Mouse (Mus musculus): ENCODE measurements around the gene Rab3c. TPM values are rescaled to one million over a fixed set of nuclear protein-coding genes. Genes with fewer than 3 reads are reported as not detected.

Gene Rab3c
- polyA plus RNA-seq, 1 experiment from 2014 or later = 2.6 TPM

- Histone ChIP-seq H3K9ac (no peak overlapping the region), H3K27ac (no peak overlapping the region), H3K4me1 (no peaks in the 10 kb centered on the region), H3K4me3 (no peak overlapping the region), H3K36me3 (no peaks in the 10 kb centered on the region), H3K9me3 (0 out of 2 replicates have a peak, but pooled peaks cover 2% of the 10 kb centered on the region), H3K27me3 (no peaks in the 10 kb centered on the region), H3K4me2 (no peak overlapping the region)
- no peak for ATAC-seq (ENCODE audit: insufficient number of reproducible peaks, insufficient read depth, low FRiP score, low TSS enrichment, low read depth)
- 45% methylated on average over 4 of the region's 4 CpGs for WGBS
Measured at GRCm38 (mm10) chr13:110184963-110185685, 95.7 kb downstream of the Rab3c start.

- Histone ChIP-seq H3K4me2 (no peak overlapping the region), H3K4me3 (no peak overlapping the region), H3K4me1 (no peaks in the 10 kb centered on the region), H3K9ac (no peak overlapping the region), H3K9me3 (no peaks in the 10 kb centered on the region), H3K27me3 (no peaks in the 10 kb centered on the region), H3K36me3 (no peaks in the 10 kb centered on the region), H3K27ac (no peak overlapping the region)
- no peak for ATAC-seq (ENCODE audit: insufficient number of reproducible peaks, insufficient read depth, low FRiP score, low TSS enrichment, low read depth)
- 67% methylated on average over 6 of the region's 6 CpGs for WGBS
Measured at GRCm38 (mm10) chr13:110175651-110176050, 105.1 kb downstream of the Rab3c start.

- no peak for ATAC-seq (ENCODE audit: insufficient number of reproducible peaks, insufficient read depth, low FRiP score, low TSS enrichment, low read depth)
- Histone ChIP-seq H3K4me1 (no peaks in the 10 kb centered on the region), H3K27me3 (no peaks in the 10 kb centered on the region), H3K27ac (no peak overlapping the region), H3K4me3 (no peak overlapping the region), H3K36me3 (no peaks in the 10 kb centered on the region), H3K9ac (no peak overlapping the region), H3K4me2 (no peak overlapping the region), H3K9me3 (no peaks in the 10 kb centered on the region)
- 84% methylated on average over 3 of the region's 3 CpGs for WGBS
Measured at GRCm38 (mm10) chr13:110169669-110170068, 111.1 kb downstream of the Rab3c start.

- Histone ChIP-seq H3K9ac (no peak overlapping the region), H3K36me3 (no peaks in the 10 kb centered on the region), H3K9me3 (no peaks in the 10 kb centered on the region), H3K27me3 (no peaks in the 10 kb centered on the region), H3K4me1 (no peaks in the 10 kb centered on the region), H3K27ac (no peak overlapping the region), H3K4me2 (no peak overlapping the region), H3K4me3 (no peak overlapping the region)
- ATAC-seq (ENCODE audit: insufficient number of reproducible peaks, insufficient read depth, low FRiP score, low TSS enrichment, low read depth) = no peak
- WGBS = 79% methylated on average over 4 of the region's 4 CpGs
Measured at GRCm38 (mm10) chr13:110169152-110169551, 111.6 kb downstream of the Rab3c start.

GRCm38 (mm10) chr13:110168570-110168969 lies 112.2 kb downstream of the Rab3c start:
- Histone ChIP-seq H3K4me2 (no peak overlapping the region), H3K4me3 (no peak overlapping the region), H3K9me3 (no peaks in the 10 kb centered on the region), H3K4me1 (no peaks in the 10 kb centered on the region), H3K27ac (no peak overlapping the region), H3K36me3 (no peaks in the 10 kb centered on the region), H3K27me3 (no peaks in the 10 kb centered on the region), H3K9ac (no peak overlapping the region)
- WGBS = 76% methylated on average over 4 of the region's 4 CpGs
- ATAC-seq (ENCODE audit: insufficient number of reproducible peaks, insufficient read depth, low FRiP score, low TSS enrichment, low read depth) = no peak

- H3K27me3 ChIP-seq = no peaks in the 10 kb centered on the region
- ATAC-seq (ENCODE audit: insufficient number of reproducible peaks, insufficient read depth, low FRiP score, low TSS enrichment, low read depth) = no peak
- no peaks in the 10 kb centered on the region for H3K9me3 ChIP-seq
- H3K27ac ChIP-seq = no peak overlapping the region
- H3K4me2 ChIP-seq = no peak overlapping the region
- H3K4me3 ChIP-seq = no peak overlapping the region
- no peak overlapping the region for H3K9ac ChIP-seq
- no peaks in the 10 kb centered on the region for H3K36me3 ChIP-seq
- 95% methylated on average over 3 of the region's 3 CpGs for WGBS
- H3K4me1 ChIP-seq = no peaks in the 10 kb centered on the region
Measured at GRCm38 (mm10) chr13:110166622-110167330, 114.0 kb downstream of the Rab3c start.

- 59% methylated on average over 4 of the region's 4 CpGs for WGBS
- H3K4me2 ChIP-seq = no peak overlapping the region
- no peaks in the 10 kb centered on the region for H3K36me3 ChIP-seq
- no peaks in the 10 kb centered on the region for H3K4me1 ChIP-seq
- no peak overlapping the region for H3K9ac ChIP-seq
- H3K27me3 ChIP-seq = 0 out of 2 replicates have a peak, but pooled peaks cover 3% of the 10 kb centered on the region
- H3K9me3 ChIP-seq = no peaks in the 10 kb centered on the region
- ATAC-seq (ENCODE audit: insufficient number of reproducible peaks, insufficient read depth, low FRiP score, low TSS enrichment, low read depth) = no peak
- no peak overlapping the region for H3K27ac ChIP-seq
- no peak overlapping the region for H3K4me3 ChIP-seq
Measured at GRCm38 (mm10) chr13:110159980-110160379, 120.8 kb downstream of the Rab3c start.

- H3K9ac ChIP-seq = no peak overlapping the region
- WGBS = 73% methylated on average over 7 of the region's 7 CpGs
Measured at GRCm38 (mm10) chr13:110158588-110159519, 121.9 kb downstream of the Rab3c start.

GRCm38 (mm10) chr13:110145545-110145944 lies 135.3 kb downstream of the Rab3c start:
- ATAC-seq (ENCODE audit: insufficient number of reproducible peaks, insufficient read depth, low FRiP score, low TSS enrichment, low read depth) = no peak
- H3K36me3 ChIP-seq = no peaks in the 10 kb centered on the region
- no peak overlapping the region for H3K9ac ChIP-seq
- H3K4me1 ChIP-seq = no peaks in the 10 kb centered on the region
- 53% methylated on average over 3 of the region's 3 CpGs for WGBS
- no peak overlapping the region for H3K27ac ChIP-seq
- no peak overlapping the region for H3K4me2 ChIP-seq
- no peaks in the 10 kb centered on the region for H3K27me3 ChIP-seq
- no peaks in the 10 kb centered on the region for H3K9me3 ChIP-seq
- no peak overlapping the region for H3K4me3 ChIP-seq

More at GRCm38 (mm10) chr13:110158588-110159519, 121.9 kb downstream of the Rab3c start:
- H3K4me1 ChIP-seq = no peaks in the 10 kb centered on the region
- no peak overlapping the region for H3K4me2 ChIP-seq
- 0 out of 2 replicates have a peak, but pooled peaks cover 3% of the 10 kb centered on the region for H3K27me3 ChIP-seq
- H3K9me3 ChIP-seq = no peaks in the 10 kb centered on the region
- H3K27ac ChIP-seq = no peak overlapping the region
- H3K36me3 ChIP-seq = no peaks in the 10 kb centered on the region
- H3K4me3 ChIP-seq = no peak overlapping the region
- ATAC-seq (ENCODE audit: insufficient number of reproducible peaks, insufficient read depth, low FRiP score, low TSS enrichment, low read depth) = no peak

- H3K4me3 ChIP-seq = no peak overlapping the region
- no peaks in the 10 kb centered on the region for H3K36me3 ChIP-seq
- no peak overlapping the region for H3K9ac ChIP-seq
- no peak overlapping the region for H3K4me2 ChIP-seq
- 78% methylated on average over 8 of the region's 8 CpGs for WGBS
- H3K9me3 ChIP-seq = no peaks in the 10 kb centered on the region
- H3K27me3 ChIP-seq = no peaks in the 10 kb centered on the region
- no peak for ATAC-seq (ENCODE audit: insufficient number of reproducible peaks, insufficient read depth, low FRiP score, low TSS enrichment, low read depth)
- H3K27ac ChIP-seq = no peak overlapping the region
- no peaks in the 10 kb centered on the region for H3K4me1 ChIP-seq
Measured at GRCm38 (mm10) chr13:110145019-110145418, 135.8 kb downstream of the Rab3c start.

- no peak overlapping the region for H3K9ac ChIP-seq
- no peak overlapping the region for H3K4me2 ChIP-seq
- H3K36me3 ChIP-seq = no peaks in the 10 kb centered on the region
- H3K9me3 ChIP-seq = no peaks in the 10 kb centered on the region
- H3K4me3 ChIP-seq = no peak overlapping the region
- H3K4me1 ChIP-seq = no peaks in the 10 kb centered on the region
- 77% methylated on average over 5 of the region's 5 CpGs for WGBS
- no peak overlapping the region for H3K27ac ChIP-seq
- H3K27me3 ChIP-seq = no peaks in the 10 kb centered on the region
- no peak for ATAC-seq (ENCODE audit: insufficient number of reproducible peaks, insufficient read depth, low FRiP score, low TSS enrichment, low read depth)
Measured at GRCm38 (mm10) chr13:110139339-110139738, 141.5 kb downstream of the Rab3c start.

Data from embryonic facial prominence, embryonic 13.5 days (tissue).